Mouse (Mus musculus) naive thymus-derived CD4-positive, alpha-beta T cell, adult 2 months (primary cell): Measurements from ENCODE around the gene Myo1b.

Experiments
- DNase-seq: peaks from one replicate; pipeline ENCODE4 v3.0.0-alpha.2; 2011; ENCODE audit warnings: low read depth

The Myo1b gene

GRCm38 (mm10) chr1:51849570-51850211 is 66.2 kb downstream of the Myo1b start:
- DNase-seq = no peak

DNA sequence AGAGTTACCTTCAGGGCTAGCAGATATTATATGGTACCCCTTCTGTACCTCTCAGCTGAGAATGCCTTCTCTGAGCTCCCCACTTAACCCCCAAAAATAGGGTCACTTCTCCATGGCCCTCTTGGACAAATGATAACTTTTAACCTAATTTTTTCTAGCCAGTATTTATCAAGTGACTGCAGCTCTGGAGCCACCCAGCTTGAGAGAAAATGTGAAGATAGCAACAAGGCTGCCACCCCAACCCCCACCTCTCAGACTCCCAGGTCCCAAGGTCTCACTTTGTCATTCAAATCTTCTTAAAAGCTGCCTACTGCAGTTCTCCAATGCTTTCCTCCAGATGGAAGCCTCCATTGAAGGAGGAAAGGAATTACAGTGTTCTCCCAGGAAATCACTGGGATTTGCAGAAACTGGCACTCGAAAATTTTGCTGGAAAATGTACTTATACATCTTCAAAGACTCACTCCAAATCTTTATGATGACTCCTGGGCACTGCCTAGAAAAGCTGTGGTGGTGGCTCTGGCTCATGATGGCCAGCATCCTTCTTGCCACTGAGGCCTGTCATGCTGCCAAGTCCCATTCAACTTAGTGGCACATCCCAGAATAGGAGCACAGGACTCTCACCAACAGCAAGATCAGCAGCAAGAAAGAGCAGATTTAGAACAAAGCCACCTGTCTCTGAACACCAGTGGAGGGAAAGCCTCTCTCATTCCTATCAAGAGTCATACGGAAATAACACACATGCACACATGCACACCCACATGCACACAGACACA is 70.4 kb downstream of the Myo1b start:
- DNase-seq = no peak

- DNase-seq = no peak
Measured at GRCm38 (mm10) chr1:51837845-51838623, 77.8 kb downstream of the Myo1b start.

- no peak for DNase-seq
Measured at GRCm38 (mm10) chr1:51837311-51837710, 78.6 kb downstream of the Myo1b start.

DNA sequence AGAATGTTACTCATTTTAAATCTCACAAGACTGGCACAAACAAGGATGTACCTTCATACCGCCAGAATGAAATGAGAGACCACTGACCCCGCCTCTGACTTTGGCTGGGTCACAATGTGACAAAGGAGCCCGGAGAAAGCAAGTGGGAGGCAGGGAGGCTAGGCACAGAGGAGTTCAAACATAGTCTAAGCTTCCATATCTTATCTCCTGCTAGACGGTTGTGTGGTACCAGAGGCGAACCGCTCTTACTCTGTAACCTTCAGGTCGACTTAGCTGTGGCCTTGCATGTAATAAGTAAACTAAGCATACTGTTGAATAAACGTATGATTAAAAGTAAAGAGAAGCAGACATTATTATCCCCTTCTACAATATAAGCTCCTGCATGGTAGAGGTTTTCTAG is 80.1 kb downstream of the Myo1b start:
- no peak for DNase-seq

GRCm38 (mm10) chr1:51834072-51834471 is 81.8 kb downstream of the Myo1b start:
- DNase-seq = no peak

GRCm38 (mm10) chr1:51829353-51829752 is 86.5 kb downstream of the Myo1b start:
- DNase-seq = no peak

GRCm38 (mm10) chr1:51822531-51822930 is 93.3 kb downstream of the Myo1b start:
- no peak for DNase-seq

- no peak for DNase-seq
Measured at GRCm38 (mm10) chr1:51821701-51822495, 94.0 kb downstream of the Myo1b start.

DNA sequence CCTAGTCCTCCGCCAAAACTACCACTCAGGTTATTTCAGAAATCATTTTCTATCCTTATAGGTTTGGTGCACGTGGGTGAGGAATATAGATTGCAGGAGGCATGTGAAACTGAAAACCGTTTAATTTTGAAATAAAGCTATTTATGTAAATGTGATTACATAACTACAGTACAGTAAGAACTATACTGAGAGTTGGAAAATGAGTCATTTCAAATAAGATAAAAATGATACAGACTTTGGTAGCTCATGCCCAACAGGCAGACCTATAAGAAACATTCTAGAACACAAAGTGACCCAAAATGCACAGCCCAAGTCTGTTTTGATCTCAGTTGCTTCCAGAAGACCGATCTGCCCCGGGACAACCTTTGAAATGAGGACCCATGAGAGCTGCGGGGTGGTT is 95.4 kb downstream of the Myo1b start:
- no peak for DNase-seq

DNA sequence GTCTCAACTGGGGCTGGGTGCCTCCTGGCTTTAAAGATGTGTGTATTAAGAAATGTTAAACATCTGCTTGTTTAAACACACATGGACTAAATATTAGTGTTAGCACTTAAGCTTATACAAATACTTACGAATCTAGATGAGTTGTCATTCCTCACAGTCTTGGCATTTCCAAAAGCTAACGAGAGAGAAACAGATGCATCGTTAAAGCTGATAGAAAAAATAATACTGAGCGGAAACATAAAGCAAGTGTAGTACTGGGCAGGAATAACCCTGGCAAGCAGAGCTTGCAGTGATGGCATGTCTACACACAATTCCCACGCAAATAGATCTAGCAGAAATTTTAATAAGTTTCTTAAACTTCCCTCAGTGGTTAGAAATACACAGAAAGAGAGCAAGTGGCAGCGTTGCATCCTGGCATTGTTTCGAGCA is 95.8 kb downstream of the Myo1b start:
- no peak for DNase-seq

DNA sequence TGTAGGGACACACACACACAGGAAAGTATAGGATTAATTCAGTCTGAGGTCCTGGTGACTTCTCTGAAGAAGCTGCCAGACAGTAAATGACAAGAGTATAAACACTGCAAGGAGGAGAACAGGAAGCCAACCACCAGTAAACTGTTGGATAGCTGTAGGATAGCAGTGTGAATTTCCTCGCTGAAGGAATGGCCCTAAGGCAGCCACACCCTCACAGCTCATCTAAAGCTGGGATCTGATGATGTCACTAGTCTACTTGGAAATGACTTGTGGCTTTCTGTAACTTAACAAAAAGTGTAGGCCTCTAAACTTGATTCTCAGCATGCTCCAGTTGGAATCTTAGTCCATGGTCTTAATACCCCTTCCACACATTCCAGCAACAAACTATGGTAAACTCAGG is 100.2 kb downstream of the Myo1b start:
- no peak for DNase-seq

DNA sequence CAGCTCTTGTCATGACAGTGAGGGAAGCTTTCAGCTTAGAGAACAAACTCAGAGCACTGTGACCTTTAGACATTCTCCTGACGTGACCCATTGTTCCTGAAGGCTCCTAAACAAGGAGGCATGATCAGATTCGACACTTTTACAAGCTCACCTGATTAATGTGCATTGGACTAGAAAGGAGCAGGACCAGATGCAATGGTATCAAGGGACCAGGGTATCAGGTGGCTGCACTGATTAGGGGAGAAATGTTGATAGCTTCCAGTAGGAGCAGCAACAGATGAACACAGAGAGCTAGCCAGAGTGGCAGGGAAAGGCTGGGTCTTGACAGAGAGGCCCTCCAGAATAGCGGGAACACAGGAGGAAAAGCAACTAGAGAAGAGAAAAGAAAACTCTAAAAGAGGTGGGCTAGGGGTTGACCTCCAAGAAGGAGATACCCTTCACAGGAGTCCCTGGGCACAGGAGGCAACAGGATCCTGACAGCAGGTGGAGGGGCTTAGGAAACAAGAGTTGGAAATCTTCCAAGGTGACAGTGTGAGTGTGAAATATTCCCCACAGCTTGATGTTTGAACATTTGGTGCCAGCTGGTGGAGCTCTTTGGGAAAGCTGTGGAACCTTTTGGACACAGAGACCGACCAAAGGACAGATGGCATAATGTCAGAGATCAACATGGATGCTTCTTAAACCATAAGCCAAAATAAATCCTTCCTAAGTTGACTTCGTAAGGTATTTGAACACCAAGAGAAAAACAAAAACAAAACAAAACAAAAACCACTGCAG is 100.8 kb downstream of the Myo1b start:
- no peak for DNase-seq

- no peak for DNase-seq
Measured at GRCm38 (mm10) chr1:51808847-51809246, 107.0 kb downstream of the Myo1b start.

GRCm38 (mm10) chr1:51808228-51808627 is 107.6 kb downstream of the Myo1b start:
- no peak for DNase-seq

DNA sequence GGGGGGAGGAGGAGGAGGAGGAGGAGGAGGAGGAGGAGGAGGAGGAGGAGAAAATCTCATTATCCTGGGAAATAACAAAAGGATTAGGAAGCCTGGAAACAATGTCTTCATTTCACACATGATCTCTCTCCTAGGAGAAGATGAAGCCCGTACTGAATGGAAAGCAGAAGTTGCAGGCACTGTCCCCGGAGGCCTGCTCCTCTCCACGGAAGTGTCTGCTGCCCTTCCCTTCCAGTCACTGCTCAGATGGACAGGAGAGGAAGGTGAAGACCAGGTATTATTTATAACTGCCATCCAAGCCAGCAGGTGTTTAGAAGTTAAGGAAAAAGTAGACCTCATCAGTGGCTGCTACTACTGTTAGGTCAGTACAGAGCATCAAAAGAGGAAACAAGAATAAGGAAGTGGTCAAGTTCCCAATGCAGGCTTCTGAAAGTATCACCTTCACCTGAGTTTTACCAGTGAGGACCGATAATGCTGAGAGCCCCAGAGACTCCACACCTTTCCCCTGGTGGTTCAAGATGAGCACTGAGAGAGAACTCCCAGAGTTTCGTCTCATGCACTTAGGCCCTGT is 110.7 kb downstream of the Myo1b start:
- no peak for DNase-seq

GRCm38 (mm10) chr1:51804296-51805039 is 111.4 kb downstream of the Myo1b start:
- DNase-seq = no peak

- DNase-seq = no peak
Measured at GRCm38 (mm10) chr1:51798011-51798471, 117.8 kb downstream of the Myo1b start.

GRCm38 (mm10) chr1:51795586-51796309 is 120.1 kb downstream of the Myo1b start:
- no peak for DNase-seq
